Mouse (Mus musculus): ENCODE measurements around the gene Olfr1416.
"Not testable (repeated sequence)": the region's sequence is repeated elsewhere in the genome, so short reads cannot be mapped to it uniquely, and the experiment has no call there.

The Olfr1416 gene

GRCm38 (mm10) chr1:92485013-92485412, at the start of gene Olfr1416:
Gene Olfr1416, minus strand, starts transcription at chr1:92485113.
- no peak for DNase-seq (ENCODE audit: low read depth, low spot score)
- Histone ChIP-seq H3K36me3 (ENCODE audit: control insufficient read depth, insufficient read depth, low read length, poor library complexity, severe bottlenecking) (no peaks in the 10 kb centered on the region), H3K27me3 (ENCODE audit: control insufficient read depth, insufficient read depth, low read length, poor library complexity, severe bottlenecking) (no peaks in the 10 kb centered on the region)

- DNase-seq (ENCODE audit: low read depth, low spot score): no peak
- H3K36me3 ChIP-seq (ENCODE audit: control insufficient read depth, insufficient read depth, low read length, poor library complexity, severe bottlenecking): no peaks in the 10 kb centered on the region
- H3K27me3 ChIP-seq (ENCODE audit: control insufficient read depth, insufficient read depth, low read length, poor library complexity, severe bottlenecking): no peaks in the 10 kb centered on the region
Measured at GRCm38 (mm10) chr1:92523764-92524163, 38.9 kb upstream of the Olfr1416 start.

GRCm38 (mm10) chr1:92521376-92521775, 36.5 kb upstream of the Olfr1416 start:
- DNase-seq (ENCODE audit: low read depth, low spot score): no peak
- Histone ChIP-seq H3K27me3 (ENCODE audit: control insufficient read depth, insufficient read depth, low read length, poor library complexity, severe bottlenecking) (no peaks in the 10 kb centered on the region), H3K36me3 (ENCODE audit: control insufficient read depth, insufficient read depth, low read length, poor library complexity, severe bottlenecking) (no peaks in the 10 kb centered on the region)

GRCm38 (mm10) chr1:92519046-92519445, 34.1 kb upstream of the Olfr1416 start:
- H3K27me3 ChIP-seq (ENCODE audit: control insufficient read depth, insufficient read depth, low read length, poor library complexity, severe bottlenecking): no peaks in the 10 kb centered on the region
- DNase-seq (ENCODE audit: low read depth, low spot score): no peak
- H3K36me3 ChIP-seq (ENCODE audit: control insufficient read depth, insufficient read depth, low read length, poor library complexity, severe bottlenecking): no peaks in the 10 kb centered on the region

- no peaks in the 10 kb centered on the region for H3K27me3 ChIP-seq (ENCODE audit: control insufficient read depth, insufficient read depth, low read length, poor library complexity, severe bottlenecking)
- DNase-seq (ENCODE audit: low read depth, low spot score): no peak
- no peaks in the 10 kb centered on the region for H3K36me3 ChIP-seq (ENCODE audit: control insufficient read depth, insufficient read depth, low read length, poor library complexity, severe bottlenecking)
Measured at GRCm38 (mm10) chr1:92518561-92518960, 33.6 kb upstream of the Olfr1416 start, which contains the start of gene Olfr1414. Gene Olfr1414, minus strand, starts transcription at chr1:92518661.

GRCm38 (mm10) chr1:92515390-92515789, 30.5 kb upstream of the Olfr1416 start:
- no peak for DNase-seq (ENCODE audit: low read depth, low spot score)
- Histone ChIP-seq H3K36me3 (ENCODE audit: control insufficient read depth, insufficient read depth, low read length, poor library complexity, severe bottlenecking) (no peaks in the 10 kb centered on the region), H3K27me3 (ENCODE audit: control insufficient read depth, insufficient read depth, low read length, poor library complexity, severe bottlenecking) (no peaks in the 10 kb centered on the region)

GRCm38 (mm10) chr1:92511646-92512045, 26.7 kb upstream of the Olfr1416 start:
- not testable (repeated sequence) for H3K27me3 ChIP-seq (ENCODE audit: control insufficient read depth, insufficient read depth, low read length, poor library complexity, severe bottlenecking); H3K36me3 ChIP-seq (ENCODE audit: control insufficient read depth, insufficient read depth, low read length, poor library complexity, severe bottlenecking); DNase-seq (ENCODE audit: low read depth, low spot score)

- no peaks in the 10 kb centered on the region; the same call in 1 of the 2 replicates for H3K27me3 ChIP-seq (ENCODE audit: control insufficient read depth, insufficient read depth, low read length, poor library complexity, severe bottlenecking)
- H3K36me3 ChIP-seq (ENCODE audit: control insufficient read depth, insufficient read depth, low read length, poor library complexity, severe bottlenecking): no peaks in the 10 kb centered on the region
- no peak for DNase-seq (ENCODE audit: low read depth, low spot score)
Measured at GRCm38 (mm10) chr1:92496001-92496400, 11.1 kb upstream of the Olfr1416 start, which contains the start of gene Olfr1415. Gene Olfr1415, minus strand, starts transcription at chr1:92496101.

- peaks cover 2% of the 10 kb centered on the region for H3K36me3 ChIP-seq (ENCODE audit: control insufficient read depth, insufficient read depth, low read length, poor library complexity, severe bottlenecking)
- DNase-seq (ENCODE audit: low read depth, low spot score): no peak
- H3K27me3 ChIP-seq (ENCODE audit: control insufficient read depth, insufficient read depth, low read length, poor library complexity, severe bottlenecking): no peaks in the 10 kb centered on the region
Measured at GRCm38 (mm10) chr1:92474066-92474578, 10.8 kb downstream of the Olfr1416 start.

GRCm38 (mm10) chr1:92473165-92474041, 11.5 kb downstream of the Olfr1416 start, which contains the start of gene Ndufa10:
Gene Ndufa10, minus strand, starts transcription at chr1:92473860.
- peak; percentile 97 for DNase-seq (ENCODE audit: low read depth, low spot score)
- H3K36me3 ChIP-seq (ENCODE audit: control insufficient read depth, insufficient read depth, low read length, poor library complexity, severe bottlenecking): peaks cover 2% of the 10 kb centered on the region
- H3K27me3 ChIP-seq (ENCODE audit: control insufficient read depth, insufficient read depth, low read length, poor library complexity, severe bottlenecking): no peaks in the 10 kb centered on the region

- Histone ChIP-seq H3K27me3 (ENCODE audit: control insufficient read depth, insufficient read depth, low read length, poor library complexity, severe bottlenecking) (no peaks in the 10 kb centered on the region), H3K36me3 (ENCODE audit: control insufficient read depth, insufficient read depth, low read length, poor library complexity, severe bottlenecking) (peaks cover 15% of the 10 kb centered on the region)
- no peak for DNase-seq (ENCODE audit: low read depth, low spot score)
Measured at GRCm38 (mm10) chr1:92468891-92469290, 16.0 kb downstream of the Olfr1416 start.

GRCm38 (mm10) chr1:92458416-92458815, 26.5 kb downstream of the Olfr1416 start:
- peaks cover 22% of the 10 kb centered on the region for H3K36me3 ChIP-seq (ENCODE audit: control insufficient read depth, insufficient read depth, low read length, poor library complexity, severe bottlenecking)
- DNase-seq (ENCODE audit: low read depth, low spot score): no peak
- H3K27me3 ChIP-seq (ENCODE audit: control insufficient read depth, insufficient read depth, low read length, poor library complexity, severe bottlenecking): no peaks in the 10 kb centered on the region

- peaks cover 20% of the 10 kb centered on the region for H3K36me3 ChIP-seq (ENCODE audit: control insufficient read depth, insufficient read depth, low read length, poor library complexity, severe bottlenecking)
- DNase-seq (ENCODE audit: low read depth, low spot score): no peak
Measured at GRCm38 (mm10) chr1:92457758-92458157, 27.2 kb downstream of the Olfr1416 start.

GRCm38 (mm10) chr1:92453751-92454445, 31.0 kb downstream of the Olfr1416 start:
- DNase-seq (ENCODE audit: low read depth, low spot score): peak; percentile 61
- H3K27me3 ChIP-seq (ENCODE audit: control insufficient read depth, insufficient read depth, low read length, poor library complexity, severe bottlenecking): no peaks in the 10 kb centered on the region

More at GRCm38 (mm10) chr1:92457758-92458157, 27.2 kb downstream of the Olfr1416 start:
- H3K27me3 ChIP-seq (ENCODE audit: control insufficient read depth, insufficient read depth, low read length, poor library complexity, severe bottlenecking): no peaks in the 10 kb centered on the region

GRCm38 (mm10) chr1:92448293-92448692, 36.6 kb downstream of the Olfr1416 start:
- H3K36me3 ChIP-seq (ENCODE audit: control insufficient read depth, insufficient read depth, low read length, poor library complexity, severe bottlenecking): peaks cover 6% of the 10 kb centered on the region
- DNase-seq (ENCODE audit: low read depth, low spot score): no peak
- no peaks in the 10 kb centered on the region for H3K27me3 ChIP-seq (ENCODE audit: control insufficient read depth, insufficient read depth, low read length, poor library complexity, severe bottlenecking)

More at GRCm38 (mm10) chr1:92453751-92454445, 31.0 kb downstream of the Olfr1416 start:
- H3K36me3 ChIP-seq (ENCODE audit: control insufficient read depth, insufficient read depth, low read length, poor library complexity, severe bottlenecking): peaks cover 7% of the 10 kb centered on the region
